Mouse (Mus musculus): Measurements from ENCODE around the gene Myh7b.

Gene Myh7b

GRCm38 (mm10) chr2:155634562-155634961 is 23.6 kb downstream of the Myh7b start:
- no peak for DNase-seq (ENCODE audit: low spot score in 2 of 2)

- DNase-seq (ENCODE audit: low spot score in 2 of 2): no peak
Observed at GRCm38 (mm10) chr2:155635961-155636360, 24.9 kb downstream of the Myh7b start.

- no peak for DNase-seq (ENCODE audit: low spot score in 2 of 2)
Observed at GRCm38 (mm10) chr2:155636881-155637280, 25.9 kb downstream of the Myh7b start.

- DNase-seq (ENCODE audit: low spot score in 2 of 2): no peak
Observed at GRCm38 (mm10) chr2:155637411-155637810, 26.4 kb downstream of the Myh7b start.

GRCm38 (mm10) chr2:155640656-155641055 is 29.6 kb downstream of the Myh7b start:
- no peak for DNase-seq (ENCODE audit: low spot score in 2 of 2)

- no peak for DNase-seq (ENCODE audit: low spot score in 2 of 2)
Observed at GRCm38 (mm10) chr2:155641540-155642472, 30.8 kb downstream of the Myh7b start.

GRCm38 (mm10) chr2:155645746-155646145 is 34.7 kb downstream of the Myh7b start:
- no peak for DNase-seq (ENCODE audit: low spot score in 2 of 2)

- no peak for DNase-seq (ENCODE audit: low spot score in 2 of 2)
Observed at GRCm38 (mm10) chr2:155652618-155653017, 41.6 kb downstream of the Myh7b start.

GRCm38 (mm10) chr2:155655759-155656372 is 44.9 kb downstream of the Myh7b start:
- DNase-seq (ENCODE audit: low spot score in 2 of 2): no peak

GRCm38 (mm10) chr2:155662390-155662789 is 51.4 kb downstream of the Myh7b start:
- no peak for DNase-seq (ENCODE audit: low spot score in 2 of 2)

GRCm38 (mm10) chr2:155663097-155663496 is 52.1 kb downstream of the Myh7b start:
- peak in 1 of 2 experiments; percentile 39 for DNase-seq (ENCODE audit: low spot score in 2 of 2)

GRCm38 (mm10) chr2:155663910-155664460 is 53.0 kb downstream of the Myh7b start:
- DNase-seq (ENCODE audit: low spot score in 2 of 2): no peak

- no peak for DNase-seq (ENCODE audit: low spot score in 2 of 2)
Observed at GRCm38 (mm10) chr2:155667881-155668280, 56.9 kb downstream of the Myh7b start.

- DNase-seq (ENCODE audit: low spot score in 2 of 2): no peak
Observed at GRCm38 (mm10) chr2:155668461-155668860, 57.4 kb downstream of the Myh7b start.

- no peak for DNase-seq (ENCODE audit: low spot score in 2 of 2)
Observed at GRCm38 (mm10) chr2:155671236-155671635, 60.2 kb downstream of the Myh7b start.

- DNase-seq (ENCODE audit: low spot score in 2 of 2): no peak
Observed at GRCm38 (mm10) chr2:155673546-155673945, 62.5 kb downstream of the Myh7b start.

GRCm38 (mm10) chr2:155675118-155675517 is 64.1 kb downstream of the Myh7b start:
- DNase-seq (ENCODE audit: low spot score in 2 of 2): no peak

- DNase-seq (ENCODE audit: low spot score in 2 of 2): no peak
Observed at GRCm38 (mm10) chr2:155679586-155680110, 68.6 kb downstream of the Myh7b start.

- DNase-seq (ENCODE audit: low spot score in 2 of 2): no peak
Observed at GRCm38 (mm10) chr2:155680591-155680990, 69.6 kb downstream of the Myh7b start.

- no peak for DNase-seq (ENCODE audit: low spot score in 2 of 2)
Observed at GRCm38 (mm10) chr2:155681194-155681593, 70.2 kb downstream of the Myh7b start.

GRCm38 (mm10) chr2:155681874-155682273 is 70.9 kb downstream of the Myh7b start:
- DNase-seq (ENCODE audit: low spot score in 2 of 2): no peak

- no peak for DNase-seq (ENCODE audit: low spot score in 2 of 2)
Observed at GRCm38 (mm10) chr2:155683137-155683536, 72.1 kb downstream of the Myh7b start.
